Mouse (Mus musculus): ENCODE data around the gene Fam227b. TPM values are rescaled to one million over a fixed set of nuclear protein-coding genes. Genes with fewer than 3 reads are reported as not detected.

The Fam227b gene
- total RNA-seq, 1 experiment from 2014 or later = not detected

DNA sequence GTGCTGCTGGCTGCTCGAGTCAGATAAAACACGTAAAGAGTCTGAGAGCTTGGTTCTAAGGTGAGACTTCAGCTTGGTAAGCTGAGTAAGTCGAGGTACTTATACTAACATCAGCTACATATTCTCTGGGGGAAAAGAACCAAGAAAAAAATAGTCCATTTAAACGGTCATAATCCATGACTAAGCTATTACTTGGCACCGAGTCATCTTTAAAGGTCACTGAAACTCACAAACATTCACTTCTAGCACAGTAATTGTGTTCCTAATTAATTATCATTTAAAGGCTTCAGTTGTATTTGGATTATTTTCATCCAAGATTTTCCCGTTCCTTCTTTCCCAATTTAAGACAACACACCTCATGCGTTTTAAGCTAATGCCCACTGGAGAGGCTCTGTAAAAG lies 88.9 kb downstream of the Fam227b start:
- no peak for ATAC-seq (replicated peaks; ENCODE audit: low read depth, poor library complexity, severe bottlenecking)

DNA sequence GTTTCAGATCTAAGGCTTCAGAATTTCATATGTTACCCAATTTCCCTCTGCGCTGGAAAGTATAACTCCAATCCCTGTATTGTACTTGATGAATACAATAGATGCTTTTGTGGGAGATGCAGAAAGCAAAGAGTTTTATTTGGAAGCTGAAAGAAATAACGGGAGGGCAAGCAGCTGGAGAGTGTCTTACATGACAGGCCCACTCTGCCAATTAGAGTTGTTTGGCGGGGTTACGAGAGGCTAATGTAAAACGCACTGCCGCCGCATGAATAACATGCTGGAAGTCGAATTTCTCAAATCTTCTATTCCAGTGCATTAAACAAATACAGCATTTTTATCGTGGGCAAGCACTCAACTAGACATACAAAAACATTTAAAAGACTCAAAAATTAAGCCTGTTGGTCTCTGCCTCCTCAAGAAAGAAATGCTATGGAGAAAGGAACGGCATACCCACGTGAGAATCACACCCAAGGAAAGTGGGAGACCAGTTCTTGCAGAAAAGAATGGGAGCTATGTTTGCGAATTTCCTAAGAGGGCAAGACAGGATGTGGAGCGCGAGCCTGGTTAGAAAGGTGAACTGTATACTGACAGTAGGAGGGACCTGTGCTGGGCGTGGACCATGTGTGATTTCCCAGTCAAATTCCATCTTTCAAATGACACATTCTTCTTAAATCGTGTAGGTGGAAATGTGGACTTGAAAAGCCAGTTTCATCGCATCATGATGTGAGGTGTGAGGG lies 90.6 kb downstream of the Fam227b start:
- ATAC-seq (replicated peaks; ENCODE audit: low read depth, poor library complexity, severe bottlenecking) = no peak

DNA sequence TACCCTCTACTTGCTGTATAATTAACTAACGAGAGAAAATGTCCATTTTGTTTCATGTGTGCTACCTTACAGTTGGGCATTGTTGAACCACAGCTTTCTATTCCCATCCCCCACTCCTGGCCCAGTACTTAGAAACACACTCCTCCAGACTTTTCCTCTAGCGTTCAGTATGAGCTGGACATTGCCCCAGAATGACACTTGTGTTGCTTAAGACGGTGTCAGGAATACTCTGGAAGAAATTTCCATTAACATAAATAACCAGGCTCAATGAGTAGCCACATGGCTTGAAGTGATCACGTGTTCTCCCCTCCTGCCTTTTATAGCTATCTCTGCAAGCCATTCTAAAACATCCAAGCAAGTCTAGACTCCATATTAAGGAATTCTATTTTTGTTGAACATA lies 91.2 kb downstream of the Fam227b start:
- ATAC-seq (replicated peaks; ENCODE audit: low read depth, poor library complexity, severe bottlenecking) = no peak

DNA sequence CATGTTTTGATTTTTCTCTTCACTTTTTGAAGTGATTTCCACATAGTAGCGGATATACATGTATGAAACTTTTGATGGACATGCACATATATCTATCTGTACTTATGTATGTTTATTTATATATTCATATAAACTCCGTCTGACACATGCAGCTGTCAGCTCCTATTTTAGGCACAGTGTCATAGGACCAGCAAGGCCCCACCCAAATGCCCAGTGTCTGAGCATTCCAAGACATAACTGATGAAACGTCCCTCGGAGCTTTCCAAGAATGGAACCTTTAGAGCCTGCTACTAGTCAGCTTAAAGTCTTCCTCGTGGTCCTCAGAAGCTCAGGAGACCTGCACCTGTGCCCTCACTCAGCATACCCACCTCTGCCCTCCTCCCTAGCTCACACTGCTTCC lies 98.1 kb downstream of the Fam227b start:
- ATAC-seq (replicated peaks; ENCODE audit: low read depth, poor library complexity, severe bottlenecking) = no peak

DNA sequence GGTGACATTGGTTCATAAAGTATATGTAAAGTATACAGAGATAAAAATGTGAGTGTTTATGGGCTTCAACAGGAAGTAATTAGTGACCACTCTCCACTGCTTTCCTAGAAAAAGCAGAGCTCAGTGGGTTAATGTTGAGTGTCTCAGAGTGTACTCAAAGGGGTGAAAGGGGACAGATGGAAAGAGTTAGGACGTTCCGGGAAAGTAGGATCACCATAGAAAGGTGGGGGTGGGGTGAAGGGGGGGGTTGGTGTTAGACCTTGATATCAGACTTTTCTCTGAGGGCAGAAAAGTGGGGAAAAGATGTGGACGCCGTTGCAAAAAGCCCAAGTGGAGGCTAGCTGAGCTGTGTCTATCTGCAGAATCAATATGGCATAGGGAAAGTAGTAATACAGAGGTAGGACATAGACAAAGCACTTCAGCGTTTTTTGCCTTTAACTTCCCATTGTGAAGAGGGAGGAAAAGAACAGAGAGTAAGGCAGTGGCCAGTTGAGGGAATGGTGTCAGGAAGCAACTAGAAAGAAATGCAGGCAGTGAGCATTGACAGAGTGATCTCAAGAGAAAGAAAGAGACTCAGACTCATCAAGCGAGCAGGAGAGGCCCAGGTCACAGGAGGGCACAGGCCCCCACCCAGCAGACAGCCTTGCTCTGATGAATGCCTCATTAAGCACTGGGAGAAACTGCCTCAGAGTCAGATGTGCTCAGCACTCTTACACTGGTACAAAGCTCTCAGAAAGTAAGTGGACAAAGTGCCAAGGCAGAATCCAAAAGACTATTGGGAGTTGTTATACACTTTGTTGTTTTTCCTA lies 98.9 kb downstream of the Fam227b start:
- ATAC-seq (replicated peaks; ENCODE audit: low read depth, poor library complexity, severe bottlenecking) = no peak

DNA sequence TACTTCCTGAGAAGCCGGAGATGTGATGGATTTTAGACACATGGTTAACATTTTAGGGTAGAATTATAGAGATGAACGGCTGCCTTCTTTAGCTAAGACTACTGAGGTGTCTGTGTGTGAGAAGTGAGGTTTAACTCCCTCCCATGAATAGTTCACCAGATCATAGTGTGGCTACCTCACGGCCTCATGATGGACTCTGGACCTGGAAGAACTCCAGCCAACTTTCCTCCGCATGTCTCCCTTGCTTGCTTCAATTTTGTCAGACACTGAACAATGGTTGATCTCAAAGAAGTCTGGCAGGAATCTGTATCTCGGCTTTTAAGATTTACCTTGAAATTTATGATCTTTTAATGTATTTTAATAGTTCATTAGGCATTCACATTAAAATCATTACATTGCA lies 106.2 kb downstream of the Fam227b start:
- ATAC-seq (replicated peaks; ENCODE audit: low read depth, poor library complexity, severe bottlenecking) = no peak

DNA sequence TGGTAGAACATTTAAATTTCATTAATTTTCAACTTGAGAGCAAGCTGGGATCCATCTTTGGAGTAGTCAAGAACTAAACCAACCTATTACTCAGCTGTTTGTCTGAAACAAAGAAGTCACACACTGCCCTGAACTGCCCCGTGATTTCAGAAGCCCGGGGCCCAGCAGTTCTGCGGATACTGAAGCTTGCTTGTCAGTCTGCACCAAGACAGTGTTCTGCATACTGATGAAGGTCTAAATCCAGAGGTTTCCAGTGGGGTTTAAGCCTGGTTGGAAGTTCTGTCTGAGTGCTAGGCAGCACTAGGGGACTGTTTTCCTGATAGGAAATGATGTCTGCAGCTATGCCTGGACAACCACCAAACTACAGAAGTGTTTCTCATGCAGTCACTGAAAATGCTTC lies 109.1 kb downstream of the Fam227b start:
- ATAC-seq (replicated peaks; ENCODE audit: low read depth, poor library complexity, severe bottlenecking) = no peak

DNA sequence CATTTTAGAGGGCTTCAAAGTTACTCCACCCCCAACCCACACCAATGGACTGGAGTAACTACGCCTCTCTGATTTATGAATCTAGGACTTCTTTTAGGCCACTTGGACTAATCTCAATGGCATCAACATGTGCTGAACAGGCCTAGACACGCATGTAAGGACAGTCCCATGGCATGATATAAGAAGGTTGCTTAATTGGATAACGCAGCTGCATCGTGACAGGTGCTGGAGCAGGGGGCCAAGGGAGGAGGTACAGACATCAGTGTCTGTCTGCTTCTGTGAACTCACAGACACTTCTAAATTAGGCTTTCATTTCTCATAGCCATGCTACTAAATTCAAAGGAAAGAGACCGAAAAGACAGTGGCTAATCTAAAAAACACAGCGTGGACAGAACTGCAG lies 110.6 kb downstream of the Fam227b start:
- no peak for ATAC-seq (replicated peaks; ENCODE audit: low read depth, poor library complexity, severe bottlenecking)

DNA sequence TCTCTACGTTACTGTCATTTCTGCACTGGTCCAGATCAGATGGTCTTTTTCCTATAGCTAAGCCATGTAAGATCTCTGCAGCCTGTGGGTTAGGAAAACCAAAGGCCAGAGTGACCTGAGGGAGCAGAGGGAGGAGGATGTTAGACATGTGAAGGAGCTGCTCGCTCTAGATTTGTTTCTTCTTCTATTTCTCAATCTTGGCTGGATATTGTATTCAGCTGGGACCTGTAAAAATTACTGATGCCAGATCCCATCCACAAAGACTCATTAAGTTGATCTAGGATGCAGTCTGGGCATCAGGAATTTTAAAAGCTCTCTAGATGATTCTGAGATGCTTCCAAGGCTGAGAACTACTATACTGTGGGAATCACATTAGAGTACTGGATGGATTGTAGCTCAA lies 111.2 kb downstream of the Fam227b start:
- ATAC-seq (replicated peaks; ENCODE audit: low read depth, poor library complexity, severe bottlenecking) = no peak

DNA sequence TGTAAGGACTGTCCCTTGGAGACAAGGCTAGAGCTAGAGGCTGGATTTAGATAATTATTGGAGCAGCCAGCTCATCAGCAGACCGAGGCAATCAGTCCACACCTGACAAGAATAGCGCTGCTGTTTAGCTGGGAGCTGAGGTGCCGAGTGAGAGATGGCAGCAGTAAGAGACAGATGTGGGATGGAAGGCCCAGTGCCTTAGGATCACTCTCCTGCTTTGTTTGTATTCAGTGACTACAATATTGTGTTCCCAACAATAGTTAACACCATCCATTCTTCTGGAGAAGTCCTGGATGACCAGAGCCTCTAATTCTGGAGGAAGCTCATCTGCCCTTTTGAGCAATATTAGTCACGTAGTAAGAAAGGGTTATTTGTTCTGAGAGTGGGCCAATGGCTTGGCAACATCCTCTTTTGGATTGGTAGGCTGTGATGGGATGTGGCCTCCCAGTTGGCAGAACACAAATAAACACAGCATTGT lies 112.4 kb downstream of the Fam227b start:
- no peak for ATAC-seq (replicated peaks; ENCODE audit: low read depth, poor library complexity, severe bottlenecking)

DNA sequence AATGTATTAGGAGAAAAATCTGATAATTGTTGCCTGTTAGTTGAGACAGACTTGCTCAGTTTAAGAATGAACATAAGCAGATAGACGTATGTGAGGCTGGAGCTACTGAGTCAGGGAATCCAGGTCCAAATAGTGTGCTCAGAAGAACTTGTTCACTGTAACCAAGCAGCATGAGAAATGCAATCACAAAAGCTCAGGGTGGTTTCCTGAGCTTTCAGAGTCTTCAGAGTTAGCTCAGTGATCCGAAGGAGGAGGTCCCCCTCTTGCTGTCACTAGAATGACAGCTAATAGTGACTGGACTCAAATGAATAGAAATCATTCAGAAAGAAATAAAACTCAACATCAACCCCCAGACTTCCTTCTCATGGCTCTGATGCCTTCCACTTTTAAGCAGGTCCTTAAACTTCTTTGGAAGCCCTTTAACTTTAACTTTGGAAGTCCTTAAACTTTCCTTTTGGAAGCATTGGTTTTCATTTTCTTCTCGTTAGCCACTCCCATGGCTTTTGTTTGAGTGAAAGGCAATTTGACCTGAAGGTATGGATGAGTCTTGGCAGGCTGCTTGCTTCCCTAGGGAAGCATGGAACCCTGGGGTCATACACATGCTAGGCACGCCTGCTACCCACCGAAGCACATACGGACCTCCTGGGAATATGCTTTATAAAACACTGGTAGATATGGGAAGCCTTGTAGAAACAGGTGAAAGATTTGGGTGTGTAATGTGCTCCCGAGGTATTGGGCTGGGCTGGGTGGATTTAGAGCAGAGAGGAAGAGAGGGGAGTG lies 113.4 kb downstream of the Fam227b start:
- ATAC-seq (replicated peaks; ENCODE audit: low read depth, poor library complexity, severe bottlenecking) = no peak

DNA sequence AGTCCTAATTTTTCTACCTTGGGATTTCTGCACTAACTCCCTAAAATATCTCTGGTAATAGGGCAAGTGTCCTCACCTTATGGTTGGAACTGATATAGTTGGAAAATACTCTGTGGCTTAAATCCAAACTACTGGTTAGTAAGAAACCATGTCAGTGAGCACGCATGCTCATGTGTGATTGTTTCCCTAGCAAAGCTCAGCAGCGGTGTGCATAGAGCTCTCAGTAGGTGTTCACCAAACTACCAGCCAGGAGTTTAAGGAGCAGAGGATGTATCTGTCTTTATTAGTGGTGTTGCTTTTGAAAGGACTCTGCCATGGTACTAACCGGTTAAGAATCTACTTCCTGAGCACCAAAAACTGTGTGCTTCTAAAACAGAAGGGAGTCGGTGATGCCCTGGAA lies 115.7 kb downstream of the Fam227b start:
- ATAC-seq (replicated peaks; ENCODE audit: low read depth, poor library complexity, severe bottlenecking) = no peak

DNA sequence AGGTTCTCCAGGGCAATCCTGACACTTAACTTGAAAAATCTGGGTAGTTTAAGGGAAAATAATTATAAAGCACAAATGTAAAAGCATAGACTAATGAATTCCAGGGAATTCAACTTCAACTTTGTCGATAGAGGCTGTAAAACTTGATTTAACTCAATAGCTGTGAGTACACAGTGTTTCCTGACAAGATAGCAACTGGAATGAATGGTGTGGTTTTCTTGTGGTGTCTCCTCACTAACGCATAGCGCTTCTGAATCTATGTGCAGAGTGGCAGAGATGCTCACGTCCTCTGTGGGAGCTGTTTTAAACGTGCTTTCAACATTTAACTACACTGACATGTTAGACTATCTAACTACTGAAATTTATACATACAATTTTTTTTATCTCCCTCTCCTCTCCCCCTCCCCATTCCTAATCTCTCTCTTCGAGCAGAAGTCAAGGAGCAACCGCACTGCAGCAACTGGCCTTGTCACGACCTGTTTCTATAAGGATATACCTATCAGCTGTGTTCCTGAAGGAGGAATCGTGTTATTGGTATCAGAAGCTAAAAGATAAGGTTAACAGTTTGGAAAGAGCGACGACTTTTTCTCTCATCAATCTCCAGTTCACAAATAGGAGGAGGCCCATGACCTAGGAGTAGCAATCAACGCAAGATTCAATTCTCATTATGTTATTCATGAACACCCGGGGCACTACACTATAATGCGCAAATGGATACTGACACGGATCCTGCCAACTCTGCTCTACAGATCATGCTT lies 116.6 kb downstream of the Fam227b start:
- no peak for ATAC-seq (replicated peaks; ENCODE audit: low read depth, poor library complexity, severe bottlenecking)

DNA sequence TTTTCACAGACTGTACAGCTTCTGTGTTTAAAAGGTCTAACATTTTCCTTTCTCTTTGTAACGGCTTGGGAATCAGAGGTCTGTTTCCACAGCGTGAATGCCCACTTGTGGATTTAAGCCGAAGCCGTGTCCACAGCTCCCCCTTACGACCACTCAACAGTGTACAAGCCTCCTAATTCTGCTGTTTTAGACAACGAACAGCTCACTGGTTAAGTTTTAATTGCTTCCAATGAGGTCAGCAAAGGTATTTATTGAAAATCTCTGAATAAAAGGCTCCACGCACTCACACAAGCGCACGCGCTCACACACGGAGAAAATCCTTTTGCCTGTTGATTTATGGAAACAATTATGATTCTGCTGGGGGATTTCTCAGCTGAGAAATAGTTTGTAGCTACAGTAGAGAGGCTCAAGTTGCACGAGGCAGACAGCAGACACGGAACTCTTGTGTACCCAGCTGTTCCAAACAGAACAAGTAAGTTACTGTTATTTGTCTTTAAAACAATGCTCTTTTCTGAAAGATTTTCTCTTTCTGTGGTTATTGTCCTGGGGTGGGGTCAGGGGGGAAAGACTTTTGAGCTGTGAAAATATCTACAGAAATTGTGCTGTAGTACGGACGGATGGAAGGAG lies 117.3 kb downstream of the Fam227b start, which contains the start of gene Fgf7:
Fgf7 (plus strand) TSS at position 280 of the 627 bp plus-strand sequence.
- ATAC-seq (replicated peaks; ENCODE audit: low read depth, poor library complexity, severe bottlenecking) = no peak

DNA sequence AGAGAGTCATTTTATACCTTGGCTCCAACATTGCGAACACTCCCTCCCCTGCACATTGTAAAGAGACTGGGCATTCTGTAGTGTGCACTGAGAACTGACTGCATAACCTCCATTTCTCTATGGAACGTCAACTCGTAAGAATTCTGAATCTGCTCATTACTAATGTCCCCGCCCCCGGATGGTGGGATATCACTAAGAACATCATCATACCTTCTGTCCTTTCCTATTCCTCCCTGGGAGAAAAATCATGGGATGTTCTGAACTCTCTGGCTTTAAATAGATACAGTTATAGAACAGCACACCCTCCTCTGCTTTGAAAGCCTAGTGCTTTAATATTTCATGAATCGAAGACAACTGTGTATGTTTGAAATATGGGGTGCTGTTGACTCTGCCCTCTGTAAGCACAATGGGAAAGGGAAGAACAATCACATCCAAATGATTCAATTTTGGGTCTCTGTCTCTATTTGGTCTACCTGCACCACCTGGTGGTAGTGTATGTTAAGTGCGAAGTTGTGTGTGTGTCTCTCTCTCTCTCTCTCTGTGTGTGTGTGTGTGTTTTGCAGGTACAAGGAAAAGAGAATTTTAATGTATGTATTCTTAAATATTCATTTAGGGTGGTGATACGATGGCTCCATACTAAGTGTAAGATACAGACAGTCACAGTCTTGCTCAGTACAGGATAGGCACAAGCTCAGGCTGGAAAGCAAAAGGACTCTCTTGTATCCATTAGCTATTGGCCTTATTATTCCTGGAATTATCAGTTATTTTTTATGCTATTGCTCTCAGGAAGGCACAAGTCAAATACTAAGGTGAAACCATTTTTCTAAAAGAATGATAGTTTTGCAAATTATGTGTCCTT lies 118.5 kb downstream of the Fam227b start:
- ATAC-seq (replicated peaks; ENCODE audit: low read depth, poor library complexity, severe bottlenecking) = 0 out of 2 replicates have a peak, but pooled peaks have one; percentile 52

DNA sequence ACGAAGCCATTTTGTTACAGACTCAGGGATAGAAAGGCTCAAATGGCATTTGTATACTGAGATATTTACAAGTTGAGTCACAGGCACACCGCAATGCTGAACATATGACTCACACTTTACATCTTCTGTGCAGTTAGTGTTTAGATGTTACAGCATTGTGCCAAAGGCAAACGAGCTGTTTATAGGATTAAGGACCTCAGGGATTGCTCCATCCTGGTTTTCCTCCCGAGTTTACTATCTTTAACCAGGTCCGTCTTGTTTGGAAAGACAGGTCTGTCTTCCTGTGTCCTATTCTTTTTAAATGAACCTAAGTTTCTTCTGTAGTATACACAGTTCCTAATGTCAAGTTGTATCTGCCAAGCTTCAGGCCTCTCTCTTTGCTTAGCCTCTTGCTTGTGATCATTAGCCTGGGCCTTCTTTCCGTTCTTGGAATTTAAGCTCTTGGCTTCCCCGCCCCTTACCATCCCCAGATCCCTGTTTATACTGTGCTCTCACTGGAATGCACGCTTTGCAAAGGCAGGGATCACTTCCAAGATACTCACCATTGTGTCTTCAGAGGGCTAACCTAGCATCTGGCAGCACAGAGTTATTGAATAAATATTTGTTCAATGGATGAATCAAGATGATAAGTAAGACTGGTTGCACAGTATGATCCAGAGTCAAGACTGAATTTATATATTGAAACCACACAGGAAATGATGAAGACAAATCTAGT lies 120.5 kb downstream of the Fam227b start:
- no peak for ATAC-seq (replicated peaks; ENCODE audit: low read depth, poor library complexity, severe bottlenecking)

DNA sequence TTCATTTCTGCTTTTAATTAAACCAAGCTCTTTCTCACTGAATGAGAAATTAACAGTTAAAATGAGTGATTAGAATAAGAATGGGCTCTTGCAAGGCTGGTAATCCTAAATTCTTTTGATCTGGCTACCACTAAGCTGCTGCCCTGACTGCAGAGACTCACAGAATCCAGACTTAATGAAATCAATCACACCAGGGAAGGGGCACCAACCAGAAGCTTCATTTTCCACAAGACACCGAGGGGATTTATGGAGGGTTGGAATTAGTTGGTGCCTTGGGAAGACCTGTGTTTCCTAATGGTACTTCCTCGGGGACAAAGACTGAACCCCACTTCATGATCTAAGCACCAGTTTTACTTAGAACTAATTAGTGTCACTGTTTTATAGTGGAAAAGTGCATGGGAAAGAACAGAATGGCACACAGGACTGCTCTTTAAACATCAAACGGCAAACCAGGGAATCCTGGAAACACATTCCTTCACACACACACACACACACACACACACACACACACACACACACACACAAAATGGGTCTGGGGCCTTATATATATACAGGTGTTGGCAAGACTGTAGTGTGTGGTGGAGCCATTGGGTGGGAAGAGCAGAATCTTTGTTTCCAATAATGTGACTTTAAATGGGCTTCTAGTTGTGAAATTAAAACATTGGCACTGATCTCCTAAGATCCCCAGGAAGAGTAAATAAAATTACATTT lies 135.9 kb downstream of the Fam227b start:
- ATAC-seq (replicated peaks; ENCODE audit: low read depth, poor library complexity, severe bottlenecking) = no peak

All from common myeloid progenitor, adult 5-6 weeks (primary cell).